Mouse (Mus musculus) kidney, adult 2 months (tissue): ENCODE data around the gene Hyls1.

Experiments used
- CTCF ChIP-seq: fragments of 200-500 bp; conservative IDR thresholded peaks from 2 replicates; pipeline ENCODE4 v1.5.1; 2011; ENCODE audit warnings: low read depth, mild to moderate bottlenecking, control low read depth, low read length, moderate library complexity, mixed read lengths; ENCODE audit not compliant: insufficient read depth, insufficient read length
- POLR2A ChIP-seq: fragments of 200-500 bp; IDR thresholded peaks from one replicate; pipeline ENCODE4 v1.6.1; 2011; ENCODE audit warnings: low read depth, low read length, control low read depth

GRCm38 (mm10) chr9:35558257-35559008 lies 11.8 kb downstream of the Hyls1 start, which contains the start of the genes Ddx25 and Pus3:
- TF ChIP-seq CTCF: no peak
- TF ChIP-seq POLR2A: no peak
